Mouse (Mus musculus) hindlimb bud, embryonic 11.5 days (tissue): ENCODE results near the gene Ankrd39.

Source experiments
- DNase-seq: peaks from one replicate; pipeline ENCODE4 v3.0.0-alpha.2; 2012; ENCODE audit warnings: low read depth, low spot score; ENCODE audit errors: extremely low spot score

The Ankrd39 gene

GRCm38 (mm10) chr1:36546888-36547471, at the start of gene Ankrd39:
Gene Ankrd39, minus strand, starts transcription at chr1:36547445.
- DNase-seq: peak; percentile 96

- no peak for DNase-seq
These were observed 48.9 kb upstream of the Ankrd39 start for GRCm38 (mm10) chr1:36596114-36596513.

GRCm38 (mm10) chr1:36595167-36595931, 48.1 kb upstream of the Ankrd39 start:
- DNase-seq: no peak

GRCm38 (mm10) chr1:36593099-36593498, 45.9 kb upstream of the Ankrd39 start:
- DNase-seq: no peak

GRCm38 (mm10) chr1:36591408-36591807, 44.2 kb upstream of the Ankrd39 start:
- no peak for DNase-seq

- DNase-seq: no peak
These were observed 43.4 kb upstream of the Ankrd39 start for GRCm38 (mm10) chr1:36590664-36591063.

- DNase-seq: no peak
These were observed 42.2 kb upstream of the Ankrd39 start for GRCm38 (mm10) chr1:36589486-36589885.

- no peak for DNase-seq
These were observed 41.5 kb upstream of the Ankrd39 start for GRCm38 (mm10) chr1:36588476-36589450.

GRCm38 (mm10) chr1:36587860-36588259, 40.6 kb upstream of the Ankrd39 start:
- DNase-seq: no peak

GRCm38 (mm10) chr1:36586288-36586687, 39.0 kb upstream of the Ankrd39 start:
- DNase-seq: no peak

GRCm38 (mm10) chr1:36583408-36584116, 36.3 kb upstream of the Ankrd39 start:
- DNase-seq: no peak

- no peak for DNase-seq
These were observed 35.0 kb upstream of the Ankrd39 start for GRCm38 (mm10) chr1:36582211-36582610.

- DNase-seq: no peak
These were observed 34.0 kb upstream of the Ankrd39 start for GRCm38 (mm10) chr1:36581260-36581659.

- no peak for DNase-seq
These were observed 33.4 kb upstream of the Ankrd39 start for GRCm38 (mm10) chr1:36580384-36581207.

- DNase-seq: no peak
These were observed 32.7 kb upstream of the Ankrd39 start for GRCm38 (mm10) chr1:36579974-36580383.

GRCm38 (mm10) chr1:36576991-36577675, 29.9 kb upstream of the Ankrd39 start:
- DNase-seq: no peak

GRCm38 (mm10) chr1:36575347-36575746, 28.1 kb upstream of the Ankrd39 start:
- no peak for DNase-seq

- no peak for DNase-seq
These were observed 27.1 kb upstream of the Ankrd39 start for GRCm38 (mm10) chr1:36574196-36574955.

- DNase-seq: no peak
These were observed 26.3 kb upstream of the Ankrd39 start for GRCm38 (mm10) chr1:36573524-36573923.
